Mouse (Mus musculus) midbrain, embryonic 16.5 days (tissue): Measurements from ENCODE around the gene Xpnpep1. TPM values are rescaled to one million over a fixed set of nuclear protein-coding genes. Genes with fewer than 3 reads are reported as not detected.

Source experiments
- ATAC-seq: fragments of 200-750 bp; cut with Nextera tagmentation; 2 replicates; pipeline ENCODE4 v1.8.0; 2017; ENCODE audit warnings: moderate TSS enrichment
- H3K27ac ChIP-seq: fragments of 300-500 bp; sonication (generic); 2 replicates; pipeline ENCODE4 v1.5.1; 2014; ENCODE audit warnings: mild to moderate bottlenecking, low read length, mixed read lengths
- H3K27me3 ChIP-seq: fragments of 300-500 bp; sonication (generic); 2 replicates; pipeline ENCODE4 v1.6.1; 2014; ENCODE audit warnings: low read depth, low read length, mixed read lengths; ENCODE audit not compliant: control insufficient read depth, insufficient read depth
- H3K36me3 ChIP-seq: fragments of 300-500 bp; sonication (generic); 2 replicates; pipeline ENCODE4 v1.6.1; 2014; ENCODE audit warnings: mild to moderate bottlenecking, low read length, moderate library complexity, mixed read lengths; ENCODE audit not compliant: control insufficient read depth, insufficient read depth
- H3K4me1 ChIP-seq: fragments of 300-500 bp; sonication (generic); 2 replicates; pipeline ENCODE4 v1.6.1; 2014; ENCODE audit warnings: mild to moderate bottlenecking, low read length, mixed read lengths; ENCODE audit not compliant: control insufficient read depth, insufficient read depth
- H3K4me2 ChIP-seq: fragments of 300-500 bp; sonication (generic); 2 replicates; pipeline ENCODE4 v1.6.1; 2014; ENCODE audit warnings: mild to moderate bottlenecking, low read length, mixed read lengths
- H3K4me3 ChIP-seq: fragments of 300-500 bp; sonication (generic); 2 replicates; pipeline ENCODE4 v1.5.1; 2014; ENCODE audit warnings: low read depth, mild to moderate bottlenecking, low read length, moderate library complexity, mixed read lengths
- H3K9ac ChIP-seq: fragments of 300-500 bp; sonication (generic); 2 replicates; pipeline ENCODE4 v1.6.1; 2014; ENCODE audit warnings: low read depth, low read length, mixed read lengths
- H3K9me3 ChIP-seq: fragments of 300-500 bp; sonication (generic); replicated peaks from 2 replicates; pipeline ENCODE4 v1.6.1; 2014; ENCODE audit warnings: mild to moderate bottlenecking, low read length, mixed read lengths; ENCODE audit not compliant: control insufficient read depth, poor library complexity, severe bottlenecking
- WGBS: fragments of 180-500 bp; shearing (Covaris S2); extraction: QIAGEN DNeasy Blood & Tissue Kit; methylation state at CpG from one replicate; pipeline ENCODE4 v1.1.7; 2014; 5-methylcytosine and 5-hydroxymethylcytosine counted together
- polyA plus RNA-seq: library from polyadenylated mRNA; unstranded; fragments of >200 nt; fragmentation: Nextera tagmentation; extraction: Ambion mirVana; gene quantifications from 2 replicates; pipeline ENCODE4 v1.2.1, GENCODE M21; 2015

Xpnpep1 gene
- polyA plus RNA-seq, 1 experiment from 2014 or later, result 114 TPM

- Histone ChIP-seq H3K27ac (no peak overlapping the region), H3K4me2 (no peak overlapping the region), H3K9ac (no peak overlapping the region), H3K27me3 (no peaks in the 10 kb centered on the region), H3K9me3 (no peaks in the 10 kb centered on the region), H3K36me3 (peaks cover 4% of the 10 kb centered on the region; the same call in 1 of the 2 replicates), H3K4me1 (no peaks in the 10 kb centered on the region), H3K4me3 (no peak overlapping the region)
- ATAC-seq, result no peak
- whole genome bisulfite sequencing, result 96% methylated on average over 5 of the region's 5 CpGs
These were observed 10.3 kb downstream of the Xpnpep1 start for GRCm38 (mm10) chr19:53029686-53030085.

GRCm38 (mm10) chr19:53029045-53029444 is 11.0 kb downstream of the Xpnpep1 start:
- Histone ChIP-seq H3K36me3 (peaks cover 7% of the 10 kb centered on the region; the same call in 1 of the 2 replicates), H3K9ac (no peak overlapping the region), H3K27ac (no peak overlapping the region), H3K4me2 (no peak overlapping the region), H3K27me3 (no peaks in the 10 kb centered on the region), H3K4me3 (no peak overlapping the region), H3K4me1 (no peaks in the 10 kb centered on the region), H3K9me3 (no peaks in the 10 kb centered on the region)
- ATAC-seq, result no peak
- 92% methylated on average over 7 of the region's 7 CpGs for WGBS

GRCm38 (mm10) chr19:53028216-53028615 is 11.8 kb downstream of the Xpnpep1 start:
- Histone ChIP-seq H3K4me2 (no peak overlapping the region), H3K4me3 (no peak overlapping the region), H3K27me3 (no peaks in the 10 kb centered on the region), H3K36me3 (peaks cover 7% of the 10 kb centered on the region; the same call in 1 of the 2 replicates), H3K27ac (no peak overlapping the region), H3K9me3 (no peaks in the 10 kb centered on the region), H3K9ac (no peak overlapping the region), H3K4me1 (no peaks in the 10 kb centered on the region)
- no peak for ATAC-seq
- WGBS, result 96% methylated on average over 12 of the region's 12 CpGs

- Histone ChIP-seq H3K4me3 (no peak overlapping the region), H3K9me3 (no peaks in the 10 kb centered on the region), H3K36me3 (peaks cover 3% of the 10 kb centered on the region; the same call in 1 of the 2 replicates), H3K4me2 (no peak overlapping the region), H3K27ac (no peak overlapping the region), H3K4me1 (no peaks in the 10 kb centered on the region), H3K27me3 (no peaks in the 10 kb centered on the region), H3K9ac (no peak overlapping the region)
- WGBS, result 84% methylated on average over 10 of the region's 10 CpGs
- ATAC-seq, result no peak
These were observed 16.8 kb downstream of the Xpnpep1 start for GRCm38 (mm10) chr19:53023189-53023588.

- H3K9me3 ChIP-seq, result no peaks in the 10 kb centered on the region
- no peak for ATAC-seq
- no peak overlapping the region for H3K4me3 ChIP-seq
- peaks cover 3% of the 10 kb centered on the region; the same call in 1 of the 2 replicates for H3K36me3 ChIP-seq
- no peaks in the 10 kb centered on the region for H3K4me1 ChIP-seq
- no peak overlapping the region for H3K27ac ChIP-seq
- no peak overlapping the region for H3K9ac ChIP-seq
- no peaks in the 10 kb centered on the region for H3K27me3 ChIP-seq
- 88% methylated on average over 8 of the region's 8 CpGs for WGBS
- no peak overlapping the region for H3K4me2 ChIP-seq
These were observed 17.9 kb downstream of the Xpnpep1 start for GRCm38 (mm10) chr19:53022037-53022614.

- H3K4me3 ChIP-seq, result no peak overlapping the region
- WGBS, result 86% methylated on average over 10 of the region's 10 CpGs
- H3K4me1 ChIP-seq, result no peaks in the 10 kb centered on the region
- peaks cover 3% of the 10 kb centered on the region; the same call in 1 of the 2 replicates for H3K36me3 ChIP-seq
- H3K27ac ChIP-seq, result no peak overlapping the region
- no peak for ATAC-seq
- no peaks in the 10 kb centered on the region for H3K9me3 ChIP-seq
- no peak overlapping the region for H3K9ac ChIP-seq
- no peak overlapping the region for H3K4me2 ChIP-seq
- no peaks in the 10 kb centered on the region for H3K27me3 ChIP-seq
These were observed 18.5 kb downstream of the Xpnpep1 start for GRCm38 (mm10) chr19:53021537-53021936.

- H3K27me3 ChIP-seq, result no peaks in the 10 kb centered on the region
- no peaks in the 10 kb centered on the region for H3K9me3 ChIP-seq
- H3K4me3 ChIP-seq, result no peak overlapping the region
- ATAC-seq, result no peak
- no peak overlapping the region for H3K4me2 ChIP-seq
- no peak overlapping the region for H3K9ac ChIP-seq
- WGBS, result 73% methylated on average over 13 of the region's 13 CpGs
- H3K4me1 ChIP-seq, result no peaks in the 10 kb centered on the region; the same call in 1 of the 2 replicates
- peaks cover 3% of the 10 kb centered on the region; the same call in 1 of the 2 replicates for H3K36me3 ChIP-seq
- no peak overlapping the region for H3K27ac ChIP-seq
These were observed 20.1 kb downstream of the Xpnpep1 start for GRCm38 (mm10) chr19:53019716-53020463.

GRCm38 (mm10) chr19:53017954-53018353 is 22.1 kb downstream of the Xpnpep1 start:
- no peak overlapping the region for H3K4me2 ChIP-seq
- H3K27me3 ChIP-seq, result no peaks in the 10 kb centered on the region
- ATAC-seq, result no peak
- H3K9me3 ChIP-seq, result no peaks in the 10 kb centered on the region
- no peaks in the 10 kb centered on the region for H3K36me3 ChIP-seq
- H3K9ac ChIP-seq, result no peak overlapping the region
- no peaks in the 10 kb centered on the region; the same call in 1 of the 2 replicates for H3K4me1 ChIP-seq
- 93% methylated on average over 9 of the region's 9 CpGs for WGBS
- H3K4me3 ChIP-seq, result no peak overlapping the region
- H3K27ac ChIP-seq, result no peak overlapping the region

- no peak overlapping the region for H3K4me3 ChIP-seq
- no peak overlapping the region for H3K27ac ChIP-seq
- no peak for ATAC-seq
- no peaks in the 10 kb centered on the region; the same call in 1 of the 2 replicates for H3K4me1 ChIP-seq
- H3K9ac ChIP-seq, result no peak overlapping the region
- 85% methylated on average over 11 of the region's 11 CpGs for WGBS
- no peak overlapping the region for H3K4me2 ChIP-seq
- H3K27me3 ChIP-seq, result no peaks in the 10 kb centered on the region
- H3K9me3 ChIP-seq, result no peaks in the 10 kb centered on the region
- no peaks in the 10 kb centered on the region for H3K36me3 ChIP-seq
These were observed 22.8 kb downstream of the Xpnpep1 start for GRCm38 (mm10) chr19:53017248-53017647.
